Mouse (Mus musculus) left cerebral cortex, adult 18-20 months (tissue): Measurements from ENCODE around the gene Rnf220. TPM values are rescaled to one million over a fixed set of nuclear protein-coding genes. Genes with fewer than 3 reads are reported as not detected.

Experiments used
- DNase-seq, 2 experiments: peaks; one replicate each; pipeline ENCODE4 v3.0.0; 2021 to 2022; ENCODE audit warnings: low spot score in 2 of 2, mixed read lengths in 1 of 2
- total RNA-seq, 2 experiments: library from RNA; stranded (reverse); gene quantifications; 2 replicates each; pipeline ENCODE4 v1.2.3; 2021

Rnf220 gene
- total RNA-seq, 2 experiments from 2014 or later = 208 to 211 TPM

- no peak for DNase-seq
Measured at GRCm38 (mm10) chr4:117489975-117490374, 6.9 kb downstream of the Rnf220 start.

DNA sequence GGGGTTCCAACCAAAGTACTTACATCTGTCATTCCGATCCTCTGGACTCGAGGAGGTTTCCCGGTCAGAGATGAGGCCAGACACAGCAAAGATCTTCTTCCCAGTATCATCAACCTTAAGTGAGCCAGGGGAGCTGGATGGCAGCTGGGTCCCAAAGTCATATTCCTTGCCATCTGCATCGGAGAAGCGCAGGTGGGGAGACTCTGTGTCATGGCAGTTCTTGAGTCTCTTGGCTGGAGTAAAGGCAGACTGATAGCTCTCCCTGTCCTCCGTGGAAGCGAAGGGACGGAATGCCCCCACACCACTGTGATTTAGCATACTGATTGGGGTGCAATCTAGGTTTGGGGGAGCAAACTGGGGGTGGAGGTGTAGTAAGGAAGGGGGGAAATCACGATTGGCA lies 7.3 kb downstream of the Rnf220 start:
- DNase-seq = no peak

- DNase-seq = no peak
Measured at GRCm38 (mm10) chr4:117487471-117487870, 9.4 kb downstream of the Rnf220 start.

GRCm38 (mm10) chr4:117486188-117486587 lies 10.7 kb downstream of the Rnf220 start:
- no peak for DNase-seq

- DNase-seq = no peak
Measured at GRCm38 (mm10) chr4:117485045-117485780, 11.6 kb downstream of the Rnf220 start.

DNA sequence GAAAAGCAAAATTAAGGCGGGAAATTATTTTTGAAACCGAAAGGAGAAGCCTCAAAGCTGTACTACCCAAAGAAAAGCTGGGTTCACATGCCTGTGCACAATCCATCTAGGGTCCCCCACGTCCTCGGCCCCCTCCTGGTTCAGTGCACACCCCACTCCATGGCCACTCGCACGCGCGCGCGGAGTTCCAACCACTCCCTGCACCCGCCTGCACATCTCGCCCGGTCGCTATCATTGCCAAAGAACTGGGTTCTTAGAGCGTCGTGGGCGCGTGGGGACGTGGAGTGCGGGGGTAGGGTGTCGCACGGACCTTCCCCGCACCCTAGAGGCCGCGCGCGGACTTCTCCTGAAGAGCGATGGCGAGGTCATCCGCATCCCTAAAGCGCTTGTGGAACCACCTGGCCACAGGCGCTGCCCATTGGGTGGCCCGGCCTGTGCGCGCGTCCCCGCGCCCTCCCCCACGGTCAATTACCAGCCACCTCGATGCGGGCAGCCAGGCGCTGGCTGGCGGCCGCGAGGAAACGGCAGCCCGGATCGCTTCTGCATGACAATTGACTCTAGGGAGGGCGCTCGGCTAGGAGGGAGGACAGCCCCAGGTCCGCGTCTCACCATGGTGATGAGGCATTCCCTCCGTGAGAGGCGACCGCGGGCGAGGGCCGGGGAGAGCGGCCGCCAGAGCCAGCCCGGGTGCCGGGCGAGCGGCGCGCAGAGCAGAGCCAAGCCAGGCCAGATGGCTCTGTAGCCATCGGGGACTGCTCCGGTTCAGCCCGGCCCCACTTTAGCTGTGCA lies 12.4 kb downstream of the Rnf220 start:
- peak; percentile 23 to 28 for DNase-seq

GRCm38 (mm10) chr4:117483931-117484255 lies 13.0 kb downstream of the Rnf220 start:
- DNase-seq = no peak

GRCm38 (mm10) chr4:117482103-117482502 lies 14.7 kb downstream of the Rnf220 start:
- no peak for DNase-seq

GRCm38 (mm10) chr4:117480611-117481445 lies 16.0 kb downstream of the Rnf220 start:
- DNase-seq = no peak

DNA sequence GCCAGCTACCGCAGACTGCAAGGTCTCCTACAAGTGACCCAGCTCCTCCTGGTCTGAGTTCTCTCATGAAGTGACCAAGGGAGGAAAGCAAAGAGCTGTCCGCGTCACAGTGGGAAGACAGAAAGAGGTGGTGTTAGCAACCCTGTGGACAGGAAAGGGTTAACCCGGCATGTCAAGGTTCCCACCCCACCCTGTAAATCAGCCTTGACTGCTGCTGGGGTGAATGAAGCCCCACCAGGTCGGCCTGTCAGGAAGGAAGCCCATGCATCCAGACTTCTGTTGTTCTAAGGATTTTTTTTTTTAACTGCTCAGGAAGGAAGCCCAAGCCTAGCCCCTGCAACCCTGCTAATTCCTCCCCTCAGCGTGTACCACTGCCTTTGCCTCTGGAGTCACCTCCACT lies 16.9 kb downstream of the Rnf220 start:
- DNase-seq = no peak

DNA sequence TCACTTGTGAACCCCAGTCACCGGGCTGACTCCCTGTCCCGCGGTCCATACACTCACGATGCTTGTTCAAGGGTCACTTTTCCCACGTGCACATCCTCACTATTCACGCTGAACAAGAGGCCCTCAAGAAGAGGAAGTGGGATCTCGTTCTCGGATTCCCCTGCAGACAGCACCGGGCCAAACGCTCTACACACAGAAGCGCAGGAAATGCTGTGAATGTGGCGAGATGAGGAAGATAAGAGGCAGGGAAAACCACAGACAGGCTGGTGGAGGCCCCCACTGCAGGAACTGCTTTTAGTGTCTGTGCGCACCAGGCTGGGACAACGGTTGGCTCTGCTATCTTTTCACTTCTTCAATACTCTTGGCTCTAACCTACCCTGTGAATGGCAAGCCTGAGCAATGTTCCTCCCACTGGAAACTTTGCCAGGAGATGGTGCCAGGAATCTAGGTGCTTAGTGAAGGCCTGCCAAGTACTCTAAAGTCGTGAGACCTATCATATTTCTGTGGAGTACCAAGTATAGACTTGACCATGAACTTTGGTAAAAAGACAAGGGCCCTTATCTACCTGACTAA lies 18.7 kb downstream of the Rnf220 start:
- no peak for DNase-seq

GRCm38 (mm10) chr4:117477401-117477800 lies 19.5 kb downstream of the Rnf220 start:
- DNase-seq = no peak

DNA sequence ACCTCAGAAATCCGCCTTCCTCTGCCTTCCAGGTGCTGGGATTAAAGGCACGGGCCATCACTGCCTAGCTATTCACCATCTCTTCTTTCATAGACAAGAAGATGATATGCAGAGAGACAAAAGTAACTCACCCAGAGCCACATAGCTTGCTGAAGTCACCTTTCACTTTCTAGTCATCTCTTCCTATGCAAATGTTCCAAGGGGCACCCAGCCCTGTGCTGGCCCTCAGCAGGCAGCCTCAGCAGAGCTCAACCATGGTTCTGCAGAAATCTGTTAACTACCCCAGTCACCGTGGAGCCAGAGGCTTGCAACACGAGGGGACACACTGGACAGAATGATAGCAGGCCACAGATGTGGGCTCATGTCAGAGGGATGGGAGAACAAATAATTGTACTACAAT lies 20.1 kb downstream of the Rnf220 start:
- DNase-seq = no peak

GRCm38 (mm10) chr4:117476355-117476754 lies 20.5 kb downstream of the Rnf220 start:
- no peak for DNase-seq

- DNase-seq = no peak
Measured at GRCm38 (mm10) chr4:117473985-117474354, 22.9 kb downstream of the Rnf220 start.

DNA sequence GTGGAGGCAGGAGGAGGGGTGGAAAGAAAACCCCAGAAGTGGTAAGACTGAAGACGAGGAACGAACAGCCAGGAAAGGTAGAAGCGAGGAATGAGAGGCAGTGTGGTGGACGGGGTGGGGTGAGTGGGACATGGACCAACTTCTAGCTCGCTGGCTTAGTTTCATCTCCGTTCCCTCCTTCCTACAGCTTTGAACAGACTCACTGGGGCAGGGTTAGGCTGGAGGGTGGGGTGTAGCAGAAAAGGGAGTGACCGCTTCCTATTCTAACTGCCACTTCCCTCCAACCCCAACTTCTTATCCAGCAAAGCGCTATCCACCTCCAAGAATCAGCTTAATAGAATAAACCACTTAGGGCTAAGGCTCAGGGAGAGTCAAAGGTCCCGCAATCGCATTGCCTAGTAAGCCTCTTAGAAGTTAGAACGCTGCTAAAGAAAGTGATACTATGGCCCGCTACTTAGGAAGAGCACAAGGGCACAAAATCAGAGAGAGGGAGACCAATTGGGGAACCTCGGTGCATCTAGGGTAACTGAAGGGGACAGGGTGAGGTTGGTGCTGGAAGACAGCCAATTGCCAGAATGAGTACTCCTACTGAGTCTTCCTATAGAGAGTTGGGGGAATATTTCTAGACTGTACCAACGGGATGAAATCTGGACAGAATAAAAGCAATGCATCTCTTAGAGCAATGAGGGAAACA lies 23.4 kb downstream of the Rnf220 start:
- DNase-seq = no peak

DNA sequence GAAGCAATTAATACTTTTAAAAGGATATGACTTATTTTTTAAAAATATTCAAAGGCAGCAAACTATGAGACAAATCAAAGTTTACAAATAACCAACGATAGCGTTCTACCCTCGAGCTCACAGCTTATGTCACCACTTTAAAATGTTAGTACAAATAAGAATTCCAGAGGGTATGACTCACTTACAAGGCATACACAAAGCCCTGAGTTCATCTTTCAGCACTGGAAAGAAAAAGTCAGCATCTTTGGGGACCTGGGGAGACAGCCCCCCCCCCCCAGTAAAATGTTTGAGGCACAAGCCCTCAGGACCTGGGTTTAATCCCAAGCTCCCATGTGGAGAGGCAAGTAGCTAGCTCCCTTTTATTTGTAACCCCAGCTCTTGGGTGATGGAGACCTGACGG lies 27.4 kb downstream of the Rnf220 start:
- DNase-seq = no peak

DNA sequence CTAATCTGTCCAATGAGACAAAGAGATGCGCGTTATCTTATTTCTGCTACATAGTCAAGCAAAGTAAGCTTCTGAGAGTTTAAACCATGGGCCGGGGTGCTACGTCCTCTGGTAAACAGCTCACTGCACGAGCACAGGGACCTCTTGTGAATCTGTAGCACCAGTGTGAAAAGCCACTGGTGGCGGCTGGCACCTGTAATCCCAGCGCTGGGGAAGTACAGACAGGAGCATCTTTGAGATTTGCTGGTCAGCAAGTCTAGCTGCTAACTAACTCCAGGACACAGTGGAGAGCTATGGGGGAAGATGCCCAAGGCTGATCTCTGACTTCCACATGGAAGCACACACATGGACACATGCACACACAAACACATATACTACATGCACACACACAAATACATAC lies 28.9 kb downstream of the Rnf220 start:
- no peak for DNase-seq

- no peak for DNase-seq
Measured at GRCm38 (mm10) chr4:117449151-117449550, 47.7 kb downstream of the Rnf220 start.

- DNase-seq = no peak
Measured at GRCm38 (mm10) chr4:117447926-117448325, 48.9 kb downstream of the Rnf220 start.
